Mouse (Mus musculus) megakaryocyte progenitor cell, adult 5-6 weeks (primary cell): ENCODE measurements around the gene Fam149b. TPM values are rescaled to one million over a fixed set of nuclear protein-coding genes. Genes with fewer than 3 reads are reported as not detected.
"Not testable (repeated sequence)": the region's sequence is repeated elsewhere in the genome, so short reads cannot be mapped to it uniquely, and the experiment has no call there.

Source experiments
- ATAC-seq: replicated peaks from 2 replicates; pipeline ENCODE4 v1.8.0; 2016; ENCODE audit warnings: mild to moderate bottlenecking, moderate TSS enrichment, inconsistent platforms; ENCODE audit not compliant: poor library complexity
- total RNA-seq, 2 experiments: library from RNA; stranded (forward) in 1 of 2; stranded (reverse) in 1 of 2; fragments of 157-497, 149-512 nt in 1 of 2; fragments of 200-1000 nt in 1 of 2; gene quantifications; 2 replicates each; pipeline versions ENCODE4 v1.2.3 to v1.2.4; 2015 to 2017

Gene Fam149b
- total RNA-seq (2015) (21.1 and 30.8 TPM in 2 replicates), total RNA-seq (2017) (21.9 and 26.6 TPM in 2 replicates)

DNA sequence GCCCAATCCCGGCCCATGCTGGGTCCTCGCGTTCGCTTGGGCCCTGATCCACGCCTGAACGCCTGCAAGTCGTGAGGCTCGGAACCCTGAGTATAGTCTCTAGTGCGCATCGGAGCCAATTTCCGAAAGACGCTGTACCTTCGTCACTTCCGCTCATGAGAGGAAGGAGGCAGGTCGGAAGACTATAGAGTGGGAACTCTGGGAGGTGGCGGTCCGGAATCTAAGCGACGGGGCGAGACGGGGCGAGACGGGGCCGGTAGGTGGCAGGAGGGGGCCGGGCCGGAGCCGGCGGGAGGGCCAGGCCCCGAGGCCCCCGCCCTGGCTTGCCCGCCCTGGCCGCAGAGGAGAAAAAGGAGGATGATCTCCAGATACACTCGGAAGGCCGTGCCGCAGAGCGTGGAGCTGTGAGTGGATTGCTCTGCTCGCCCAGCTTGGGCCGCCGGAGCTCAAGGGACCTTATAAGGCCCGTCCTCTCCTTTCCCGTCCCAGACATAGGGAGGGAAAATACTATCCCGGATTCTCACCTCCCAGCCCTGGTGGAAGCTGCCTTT lies at the start of gene Fam149b, which contains the start of gene Ecd:
Gene Fam149b, plus strand, starts transcription at position 172 of the 551 bp plus-strand sequence.
Gene Ecd, minus strand, starts transcription at position 131 of the 551 bp plus-strand sequence.
- peak; percentile 96 for ATAC-seq

DNA sequence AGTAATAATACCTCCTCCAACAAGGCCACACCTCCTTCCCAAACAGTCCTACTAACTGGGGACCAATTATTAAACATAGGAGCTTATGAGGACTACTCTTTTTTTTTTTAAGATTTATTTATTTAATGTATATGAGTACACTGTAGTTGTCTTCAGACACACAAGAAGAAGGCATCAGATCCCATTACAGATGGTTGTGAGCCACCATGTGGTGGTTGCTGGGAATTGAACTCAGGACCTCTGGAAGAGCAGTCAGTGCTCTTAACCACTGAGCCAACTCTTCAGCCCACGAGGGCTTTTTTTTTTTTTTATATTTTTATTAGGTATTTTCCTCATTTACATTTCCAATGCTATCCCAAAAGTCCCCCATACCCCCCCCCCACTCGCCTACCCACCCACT lies 42.9 kb upstream of the Fam149b start:
- not testable (repeated sequence) for ATAC-seq

DNA sequence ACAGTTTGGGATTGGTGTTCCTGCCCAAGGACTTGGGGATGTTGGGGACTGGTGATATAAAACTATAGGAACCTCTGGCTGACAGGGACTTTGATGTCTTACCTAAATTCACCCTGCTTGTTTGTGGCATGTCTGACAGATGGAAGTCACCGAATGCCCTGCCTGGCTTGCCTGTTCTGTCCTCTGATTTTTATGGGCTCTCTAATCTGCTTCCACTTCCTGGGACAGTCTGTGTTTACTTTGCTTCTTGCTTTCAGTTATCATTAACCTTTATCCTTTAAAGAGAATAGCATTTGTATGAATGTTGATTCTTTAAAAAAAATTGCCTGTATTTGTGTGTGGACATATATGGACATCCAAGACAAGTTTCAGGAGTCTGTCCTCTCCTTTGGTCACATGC lies 32.8 kb upstream of the Fam149b start:
- ATAC-seq: no peak

DNA sequence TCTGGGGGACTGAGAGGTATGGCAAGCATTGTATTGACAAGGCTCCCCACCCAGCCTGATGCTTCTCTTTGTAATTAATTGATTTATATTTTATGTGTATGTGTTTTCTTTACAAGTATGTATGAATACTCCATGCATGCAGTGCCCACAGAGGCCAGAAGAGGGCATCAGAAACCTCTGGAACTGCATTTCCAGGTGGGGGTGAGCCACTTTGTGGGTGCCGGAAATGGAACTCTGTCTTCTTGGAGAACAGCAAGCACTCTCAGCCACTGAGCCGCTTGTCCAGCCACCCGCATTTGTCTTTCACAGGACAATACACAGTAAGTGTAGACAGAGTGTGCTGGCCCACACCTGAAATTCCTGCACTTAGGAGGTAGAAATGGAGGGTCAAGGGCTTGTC lies 28.5 kb upstream of the Fam149b start:
- ATAC-seq: peak; percentile 72

DNA sequence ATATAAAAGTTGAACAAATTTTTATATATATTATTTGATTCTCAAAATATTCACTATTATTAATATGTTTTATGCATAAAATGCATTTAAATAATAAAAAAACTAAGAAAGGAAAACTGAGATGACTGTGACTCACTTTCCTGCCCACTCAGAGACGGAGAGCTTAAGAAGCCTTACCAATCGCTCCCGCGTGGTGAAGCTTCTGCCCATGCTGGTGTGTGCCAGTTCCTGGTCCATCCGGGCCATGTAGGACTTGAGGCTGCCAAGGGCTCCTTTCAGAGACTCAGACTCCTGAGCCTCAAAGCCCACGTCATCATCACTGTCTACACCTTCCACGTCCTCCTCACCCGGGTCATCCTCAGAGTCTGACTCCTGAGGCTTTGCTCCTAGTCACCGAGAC lies 23.8 kb upstream of the Fam149b start:
- ATAC-seq: no peak

DNA sequence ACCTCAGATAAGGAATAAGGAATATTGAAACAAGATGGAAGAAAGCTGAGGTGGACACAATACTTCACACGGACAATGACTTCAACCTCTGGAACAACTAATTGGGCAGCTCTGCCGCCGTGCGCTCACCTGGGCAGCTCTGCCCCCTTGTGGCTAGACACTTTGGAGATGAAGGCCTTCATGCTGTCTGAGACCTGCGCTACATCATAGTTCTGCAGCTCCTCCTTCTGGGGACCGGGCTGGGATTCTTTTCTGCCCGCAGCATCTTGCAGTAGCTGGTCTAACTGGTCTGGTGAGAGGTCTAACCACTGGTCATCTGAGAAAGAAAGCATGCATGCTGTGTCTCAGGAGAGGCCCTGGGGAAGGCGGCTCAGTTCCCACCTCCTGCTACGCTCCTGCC lies 19.5 kb upstream of the Fam149b start:
- peak; percentile 50 for ATAC-seq

DNA sequence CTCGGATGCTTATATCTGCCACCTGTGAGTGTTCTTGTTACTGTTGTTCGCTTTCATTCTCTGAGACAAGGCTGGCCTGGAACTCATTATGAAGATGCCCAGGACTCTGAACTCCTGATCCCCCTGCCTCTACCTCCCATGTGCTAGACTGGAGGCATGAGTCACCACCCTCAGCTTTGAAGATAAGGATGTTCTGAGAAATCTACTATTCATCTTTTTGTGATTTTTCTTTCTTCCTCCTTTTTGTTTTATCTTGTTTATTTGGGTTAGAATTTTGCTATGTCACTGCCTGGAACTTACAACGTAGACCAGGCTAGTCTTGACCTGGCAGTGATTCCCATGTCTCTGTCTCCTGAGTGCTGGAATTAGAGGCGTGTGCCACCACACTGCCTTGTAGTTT lies 16.6 kb upstream of the Fam149b start:
- no peak for ATAC-seq

DNA sequence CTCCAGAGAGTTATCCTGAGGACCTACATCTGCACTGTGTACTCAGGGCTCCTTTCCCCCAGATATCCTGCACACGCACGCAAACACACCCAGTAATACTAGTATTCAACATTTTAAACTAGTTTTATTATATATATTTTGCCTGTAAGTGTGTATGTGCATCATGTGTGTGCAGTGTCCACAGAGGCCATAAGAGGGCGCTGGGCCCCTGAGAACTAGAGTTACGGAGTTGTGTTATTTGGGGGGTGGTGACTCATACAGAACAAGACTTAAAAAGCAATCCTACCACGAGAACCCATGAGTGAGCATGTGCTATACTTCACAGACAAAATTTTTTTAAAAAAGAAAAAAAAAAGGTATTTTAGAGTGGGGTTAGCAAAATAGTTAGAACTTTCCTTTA lies 8.5 kb upstream of the Fam149b start:
- no peak for ATAC-seq

DNA sequence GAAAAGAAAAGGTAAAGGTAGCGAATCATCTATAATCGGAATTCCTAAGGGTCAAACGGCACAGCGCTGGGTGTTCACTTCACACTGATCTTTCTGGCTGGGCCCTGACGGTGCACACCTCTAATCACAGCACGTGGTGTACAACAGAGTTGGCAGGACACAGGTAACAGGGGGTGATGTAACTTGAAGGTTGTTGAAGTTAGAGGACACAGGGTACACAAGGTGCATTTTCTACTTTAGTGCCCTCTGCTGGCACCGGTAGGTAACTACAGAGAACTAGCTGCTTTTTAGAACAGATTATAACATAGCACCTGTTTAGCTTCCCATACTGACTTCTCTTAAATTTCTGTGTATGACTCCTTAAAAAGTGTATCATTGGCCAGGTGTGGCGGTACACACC lies 7.8 kb upstream of the Fam149b start:
- peak; percentile 79 for ATAC-seq

DNA sequence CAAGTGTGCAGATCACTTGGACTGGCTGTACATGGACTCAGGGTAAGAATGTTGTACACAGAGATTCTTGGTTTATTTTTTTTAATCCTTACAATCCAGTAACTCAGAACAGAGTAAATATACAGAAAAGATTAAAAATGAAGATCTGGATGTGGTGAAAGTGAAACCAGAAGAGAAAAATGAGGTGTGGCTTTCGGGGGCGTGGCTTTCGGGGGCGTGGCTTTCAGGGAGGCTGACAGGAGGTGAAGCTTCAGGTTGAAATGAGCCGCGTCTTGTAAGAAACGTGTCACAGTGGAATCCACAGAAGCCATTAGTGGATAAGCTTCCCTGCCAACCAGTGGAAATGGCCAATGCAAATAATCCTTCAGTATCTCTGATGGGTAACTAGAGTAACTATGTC lies 7.1 kb upstream of the Fam149b start:
- ATAC-seq: peak; percentile 66

DNA sequence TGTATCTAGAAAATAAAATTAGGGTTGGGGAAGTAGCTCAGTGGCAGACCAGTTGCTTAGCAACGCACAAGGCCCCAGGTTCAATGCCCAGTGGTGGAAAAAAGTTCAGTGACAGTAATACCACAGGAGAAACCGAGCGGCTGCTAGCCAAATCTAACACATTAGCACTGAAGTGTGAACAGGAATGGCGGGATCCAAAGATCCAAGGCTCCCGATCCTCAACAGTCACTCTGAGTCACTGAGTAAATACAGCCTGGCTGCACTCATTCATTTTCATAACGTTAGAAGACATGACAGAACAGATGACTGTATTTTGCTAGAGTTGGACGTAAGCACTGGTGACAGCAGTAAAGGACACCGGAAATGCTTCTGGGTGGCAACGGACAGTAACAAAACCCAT lies 2.1 kb upstream of the Fam149b start:
- no peak for ATAC-seq

DNA sequence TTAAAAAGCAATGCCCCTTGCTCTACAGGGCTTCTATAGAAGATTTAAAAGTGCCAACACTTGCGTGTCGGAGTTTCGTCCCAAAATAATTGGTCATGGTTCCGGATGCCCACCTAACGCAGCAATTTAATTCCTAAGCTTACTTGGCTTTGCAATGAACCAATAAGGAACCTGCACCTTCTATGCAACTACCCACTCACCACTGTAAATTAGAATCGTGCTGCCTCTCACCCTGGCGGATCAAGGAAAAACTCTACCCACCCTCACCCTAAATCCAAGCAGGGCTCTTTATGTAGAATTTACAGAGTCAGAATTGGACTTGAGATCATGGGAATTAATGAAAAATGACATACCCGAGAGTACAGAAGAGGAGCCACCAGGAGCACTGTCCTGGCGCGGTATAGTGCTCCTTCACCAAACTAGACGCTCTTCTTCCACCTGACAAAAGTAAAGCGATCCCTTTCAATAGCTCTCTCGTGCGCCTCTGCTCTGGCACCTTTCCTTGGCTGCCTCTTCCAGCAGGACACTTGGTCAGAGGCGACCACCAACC lies 446 bp upstream of the Fam149b start:
- peak; percentile 47 for ATAC-seq

DNA sequence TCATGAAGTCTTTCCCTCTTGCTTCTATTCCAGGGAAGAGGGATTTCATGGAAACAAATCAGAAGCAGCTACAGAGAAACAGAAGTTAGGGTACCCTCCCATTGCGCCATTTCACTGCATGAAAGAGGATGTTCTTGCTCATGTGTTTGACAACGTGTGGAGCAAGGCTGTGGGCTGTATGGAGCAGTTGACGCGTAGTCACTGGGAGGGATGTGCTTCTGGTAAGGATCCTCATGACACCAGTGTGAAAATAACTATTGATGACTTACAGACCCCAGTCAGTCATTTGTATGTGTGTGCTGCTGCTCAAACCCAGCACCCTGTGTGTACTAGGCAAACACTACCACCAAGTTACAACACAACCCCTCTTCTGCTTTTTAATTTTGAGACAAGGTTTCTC lies 15.3 kb downstream of the Fam149b start:
- ATAC-seq: peak; percentile 86

DNA sequence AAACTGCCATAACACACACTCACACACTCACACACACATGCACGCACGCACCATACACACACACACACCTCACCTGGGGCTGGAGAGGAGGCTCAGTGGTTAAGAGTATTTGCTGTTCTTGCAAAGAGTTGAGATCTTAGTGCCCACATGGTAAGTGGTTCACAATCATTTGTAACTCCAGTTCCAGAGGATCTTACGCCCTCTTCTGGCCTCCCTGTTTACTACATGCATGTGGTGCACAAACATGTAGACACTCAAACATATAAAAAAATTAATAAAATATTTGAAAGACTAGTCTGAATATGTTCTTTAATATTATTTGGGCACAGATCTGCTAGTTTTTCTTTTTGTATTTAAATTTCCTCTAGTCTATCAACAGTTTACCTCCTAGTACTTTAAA lies 20.3 kb downstream of the Fam149b start:
- no peak for ATAC-seq

DNA sequence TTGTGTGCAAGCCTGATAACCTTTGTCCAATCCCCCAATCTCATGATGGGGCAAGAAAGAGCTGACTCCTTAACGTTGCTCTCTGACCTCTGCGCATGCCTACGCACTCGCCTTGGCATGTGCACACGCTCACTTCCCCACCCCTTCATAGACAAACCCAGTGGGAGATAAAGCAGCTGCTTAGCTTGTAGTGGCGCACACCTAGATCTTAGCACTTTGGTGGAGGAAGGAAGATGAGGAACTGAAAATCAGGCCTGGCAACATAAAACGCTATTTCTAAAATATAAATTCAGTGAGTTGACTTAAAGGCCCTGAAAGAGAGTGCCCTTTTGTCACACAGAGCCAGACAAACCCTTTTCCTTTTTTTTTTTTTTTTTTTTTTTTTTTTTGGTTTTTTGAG lies 22.8 kb downstream of the Fam149b start:
- ATAC-seq: peak; percentile 91

DNA sequence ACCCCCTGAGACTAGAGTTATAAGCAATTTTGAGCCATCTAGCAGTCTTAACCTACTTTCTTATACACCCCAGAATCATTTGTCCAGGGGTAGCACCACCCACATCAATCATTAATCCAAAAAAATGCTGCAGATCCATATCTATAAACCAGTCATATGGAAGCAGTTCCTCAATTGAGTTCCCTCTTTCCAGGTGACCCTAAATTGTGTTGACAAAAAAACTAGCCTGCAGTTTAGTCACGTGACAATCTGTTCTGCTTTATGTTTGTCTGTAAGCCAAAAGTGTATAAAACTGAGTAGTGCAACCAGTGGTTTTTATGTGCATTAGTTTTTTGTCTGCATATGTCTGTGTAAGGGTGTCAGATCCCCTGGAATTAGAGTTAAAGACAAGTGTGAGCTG lies 23.9 kb downstream of the Fam149b start:
- no peak for ATAC-seq

DNA sequence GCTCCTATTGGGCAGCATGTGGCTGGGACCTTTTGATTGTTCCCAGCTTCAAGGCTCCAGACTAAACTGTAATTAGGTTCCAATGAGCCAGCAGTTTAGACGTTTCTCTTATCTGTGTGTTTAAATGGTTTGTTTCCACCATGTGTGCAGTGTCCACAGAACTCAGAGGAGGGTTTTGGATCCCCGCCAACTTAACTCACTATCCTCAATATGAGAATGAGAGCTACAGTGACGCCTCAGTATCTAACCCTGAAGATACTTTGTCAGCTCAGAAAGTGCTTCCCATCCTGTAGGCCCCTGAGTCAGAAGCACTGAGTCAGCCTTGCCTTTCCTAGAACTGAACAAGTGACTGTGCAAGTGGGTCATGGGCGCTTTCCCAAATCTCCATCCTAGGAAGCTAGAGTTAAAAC lies 29.2 kb downstream of the Fam149b start:
- peak; percentile 66 for ATAC-seq

DNA sequence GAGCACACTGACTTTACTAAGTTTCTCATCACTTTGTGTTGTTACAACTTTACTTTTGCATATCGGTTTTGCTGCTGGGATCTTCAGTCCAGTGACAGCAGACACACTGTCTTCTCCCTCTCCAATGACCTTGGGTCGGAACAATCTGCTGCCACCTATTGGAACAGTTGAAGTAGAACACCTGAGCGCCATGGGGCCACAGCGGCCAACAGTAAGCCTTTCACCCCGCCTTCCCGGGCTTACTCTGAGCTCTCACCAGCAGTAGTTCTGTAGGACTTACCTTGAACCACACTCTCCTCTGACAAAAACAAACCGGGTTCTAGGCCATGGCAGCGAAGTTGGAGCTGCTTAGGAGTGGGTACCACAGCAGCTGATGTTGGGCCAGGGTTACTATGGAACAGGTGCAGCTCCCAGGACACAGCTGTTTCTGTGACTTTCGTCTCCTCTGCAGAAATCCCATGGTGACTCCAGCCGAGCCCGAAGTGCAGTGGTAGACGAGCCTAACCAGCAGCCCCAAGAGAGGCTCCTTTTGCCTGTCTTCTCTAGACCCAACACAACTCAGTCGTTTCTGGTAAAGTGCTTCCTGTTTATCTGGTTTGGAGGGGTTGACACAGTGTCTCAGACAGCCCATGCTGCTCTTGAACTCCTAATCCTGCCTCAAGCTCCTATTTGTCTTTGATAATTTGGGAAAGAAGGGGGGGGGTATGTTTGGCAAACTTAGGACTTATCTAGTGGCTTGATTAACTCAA lies 30.5 kb downstream of the Fam149b start:
- ATAC-seq: peak; percentile 85

DNA sequence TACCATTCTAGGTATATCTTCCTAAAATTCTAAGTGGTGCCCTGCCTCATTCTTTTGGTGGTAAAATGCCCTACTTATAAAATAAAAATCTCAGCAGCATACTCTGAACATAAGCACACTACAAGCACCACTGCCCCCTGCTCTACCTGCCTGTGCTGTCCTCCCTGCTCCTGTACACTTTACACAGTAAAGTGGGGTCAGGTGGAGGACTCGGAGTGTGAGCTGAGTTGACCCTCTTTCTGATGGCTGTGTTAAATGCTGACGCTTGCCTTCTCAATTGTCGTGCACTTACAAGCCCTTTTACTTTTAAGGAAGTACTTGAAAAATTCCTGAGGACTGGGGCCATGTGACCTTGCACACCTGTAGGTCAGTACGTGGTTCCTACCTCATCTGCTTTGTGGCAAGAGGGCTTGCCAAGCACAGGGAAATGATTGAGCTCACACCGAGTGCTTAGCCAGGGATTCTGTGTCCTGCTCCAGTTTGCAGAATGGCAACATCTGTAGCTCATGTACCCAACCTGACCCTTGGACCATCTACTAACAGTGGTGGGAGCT lies 31.2 kb downstream of the Fam149b start:
- ATAC-seq: no peak

DNA sequence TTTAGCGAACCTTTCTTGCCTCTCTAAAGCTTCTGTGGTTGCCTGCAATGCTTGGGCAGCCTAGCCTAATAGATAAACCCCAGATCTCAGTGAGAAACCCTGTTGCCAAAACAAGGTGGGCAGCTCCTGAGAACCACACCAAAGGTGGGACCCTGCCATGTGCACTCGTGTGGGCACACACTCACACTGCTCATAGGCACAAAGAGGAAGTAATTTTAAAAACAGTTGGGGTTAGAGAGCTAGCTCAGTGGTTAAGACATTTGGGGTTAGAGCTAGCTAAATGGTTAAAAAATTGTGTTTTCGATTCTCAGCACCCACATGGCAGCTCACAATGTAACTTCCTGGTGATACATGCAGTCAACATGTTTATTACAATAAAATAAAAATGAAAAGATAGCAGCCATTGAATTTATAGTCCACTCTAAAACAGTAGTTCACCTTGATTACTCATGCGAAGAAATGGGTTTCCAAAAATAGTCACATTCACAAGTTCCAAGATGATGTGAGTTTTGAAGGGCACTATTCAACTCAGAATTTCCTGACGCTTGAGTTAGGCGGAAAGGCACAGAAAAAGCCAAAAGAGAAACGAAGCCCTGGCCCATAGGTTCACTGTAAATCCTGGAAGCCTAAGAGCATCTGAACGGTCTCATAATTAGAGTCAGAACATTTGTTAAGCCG lies 31.9 kb downstream of the Fam149b start:
- 0 out of 2 replicates have a peak, but pooled peaks have one; percentile 23 for ATAC-seq

DNA sequence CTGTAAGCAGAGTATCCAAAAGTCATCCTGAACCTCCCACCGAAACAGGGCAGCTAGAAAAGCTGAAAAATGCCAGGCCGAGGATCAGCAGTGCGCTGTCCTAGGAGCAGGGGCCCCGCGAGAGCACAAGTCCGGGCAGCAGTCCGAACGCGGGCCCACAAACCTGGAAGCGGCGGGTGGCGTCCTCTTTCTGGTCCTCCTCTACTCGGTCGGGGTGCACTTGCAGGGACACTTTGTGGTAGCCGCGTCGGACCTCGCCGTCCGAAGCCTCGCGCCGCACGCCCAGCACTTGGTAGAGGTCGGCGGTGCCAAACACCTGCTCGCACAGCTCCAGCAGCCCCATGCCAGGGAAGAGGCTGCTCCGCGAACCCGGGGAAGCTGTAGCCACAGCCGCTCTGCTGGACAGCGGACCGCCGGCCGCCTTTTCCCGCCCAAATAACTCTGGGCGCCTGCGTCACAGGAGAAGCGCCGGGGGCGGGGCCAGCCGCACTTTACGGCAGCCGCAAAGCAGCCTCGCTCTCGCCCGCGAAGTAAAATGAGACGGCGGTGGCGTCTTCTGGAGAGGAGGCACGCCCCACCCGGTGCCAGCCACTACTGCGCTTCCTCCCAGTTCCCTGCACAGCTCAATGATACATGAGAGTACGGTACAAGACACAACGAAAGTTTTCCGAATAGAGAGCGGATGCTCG lies 40.6 kb downstream of the Fam149b start, which contains the start of gene Dnajc9:
Gene Dnajc9, minus strand, starts transcription at position 470 of the 689 bp plus-strand sequence.
- ATAC-seq: peak; percentile 80
